Mouse (Mus musculus) hindbrain, embryonic 10.5 days (tissue): ENCODE results near the gene Krtap16-3. TPM values are rescaled to one million over a fixed set of nuclear protein-coding genes. Genes with fewer than 3 reads are reported as not detected.

Source experiments
- DNase-seq: peaks from one replicate; pipeline ENCODE4 v3.0.0-alpha.2; 2017; ENCODE audit warnings: low spot score
- H3K27ac ChIP-seq: fragments of 300-500 bp; sonication (generic); 2 replicates; pipeline ENCODE4 v1.5.1; 2016; ENCODE audit warnings: mild to moderate bottlenecking, moderate library complexity
- H3K27me3 ChIP-seq: fragments of 300-500 bp; sonication (generic); 2 replicates; pipeline ENCODE4 v1.6.1; 2016; ENCODE audit warnings: mild to moderate bottlenecking; ENCODE audit not compliant: poor library complexity, insufficient read depth, severe bottlenecking
- H3K36me3 ChIP-seq: fragments of 300-500 bp; sonication (generic); 2 replicates; pipeline ENCODE4 v1.6.1; 2016; ENCODE audit warnings: mild to moderate bottlenecking, moderate library complexity
- H3K4me1 ChIP-seq: fragments of 300-500 bp; sonication (generic); replicated peaks from 2 replicates; pipeline ENCODE4 v1.6.1; 2016; ENCODE audit warnings: mild to moderate bottlenecking
- H3K4me3 ChIP-seq: fragments of 300-500 bp; sonication (generic); 2 replicates; pipeline ENCODE4 v1.5.1; 2016; ENCODE audit warnings: mild to moderate bottlenecking, moderate library complexity
- H3K9me3 ChIP-seq: fragments of 300-500 bp; sonication (generic); 2 replicates; pipeline ENCODE4 v1.6.1; 2016; ENCODE audit warnings: mild to moderate bottlenecking, moderate library complexity
- WGBS: fragments of 180-500 bp; shearing (Covaris S2); methylation state at CpG from one replicate; pipeline ENCODE4 v1.1.7; 2016; 5-methylcytosine and 5-hydroxymethylcytosine counted together
- polyA plus RNA-seq: library from polyadenylated mRNA; unstranded; fragments of >200 nt; fragmentation: Nextera tagmentation; extraction: Ambion mirVana; gene quantifications from 2 replicates; pipeline ENCODE4 v1.2.1, GENCODE M21; 2016

Gene Krtap16-3
- polyA plus RNA-seq = not detected in 2 replicates

DNA sequence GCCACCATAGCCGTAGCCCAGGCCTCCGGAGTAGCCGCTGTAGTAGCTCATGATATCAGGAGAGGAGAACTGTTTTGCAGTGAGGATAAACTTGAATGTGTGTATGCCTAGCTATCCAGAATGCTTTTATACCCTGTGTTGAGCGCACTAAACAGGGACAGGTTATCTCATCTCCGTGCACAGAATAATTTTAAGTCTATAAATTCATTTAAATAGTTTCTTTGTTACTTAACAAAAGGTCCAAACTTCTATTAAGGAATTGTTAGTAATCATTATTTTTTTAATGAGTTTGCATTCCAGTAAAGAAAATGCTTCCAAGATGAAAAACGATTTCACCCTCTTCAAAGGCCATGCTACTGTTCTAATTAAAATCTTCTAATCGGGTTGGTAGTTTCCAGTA is at the start of gene Krtap16-3:
Gene Krtap16-3, minus strand, starts transcription at position 101 of the 400 bp plus-strand sequence.
- Histone ChIP-seq H3K27ac (no peak within 1 kb of the TSS), H3K36me3 (no peaks in the 10 kb centered on the region), H3K27me3 (no peaks in the 10 kb centered on the region), H3K4me1 (no peaks in the 10 kb centered on the region), H3K4me3 (no peak within 1 kb of the TSS), H3K9me3 (peaks cover 4% of the 10 kb centered on the region; the same call in 1 of the 2 replicates)
- no peak for DNase-seq
- WGBS = 93% methylated on average over 7 of the region's 7 CpGs

DNA sequence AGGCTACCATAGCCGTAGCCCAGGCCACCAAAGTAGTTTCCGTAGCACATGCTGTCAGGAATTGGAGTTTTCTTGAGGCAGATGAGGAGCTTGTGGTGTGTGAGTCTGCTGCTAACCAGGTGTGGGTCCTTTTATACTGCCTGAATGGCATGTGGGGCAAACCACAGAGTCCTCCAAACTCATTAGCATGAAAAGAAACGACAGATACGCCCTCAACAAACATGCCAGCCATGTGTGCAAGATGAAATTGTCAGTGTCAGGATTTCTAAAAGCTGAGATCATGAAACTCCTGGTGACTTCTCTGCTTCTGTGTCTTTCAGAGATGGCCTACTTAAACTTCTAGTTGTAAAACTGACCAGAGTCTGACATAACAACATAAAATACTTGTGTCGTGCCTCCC is 48.0 kb upstream of the Krtap16-3 start, which contains the start of gene Krtap22-2:
Gene Krtap22-2, minus strand, starts transcription at position 101 of the 400 bp plus-strand sequence.
- no peak within 1 kb of the TSS for H3K27ac ChIP-seq
- no peak for DNase-seq
- H3K4me3 ChIP-seq = no peak within 1 kb of the TSS
- no peaks in the 10 kb centered on the region for H3K9me3 ChIP-seq
- H3K4me1 ChIP-seq = no peaks in the 10 kb centered on the region
- H3K27me3 ChIP-seq = no peaks in the 10 kb centered on the region
- no peaks in the 10 kb centered on the region for H3K36me3 ChIP-seq
- WGBS = 82% methylated on average over 5 of the region's 5 CpGs

DNA sequence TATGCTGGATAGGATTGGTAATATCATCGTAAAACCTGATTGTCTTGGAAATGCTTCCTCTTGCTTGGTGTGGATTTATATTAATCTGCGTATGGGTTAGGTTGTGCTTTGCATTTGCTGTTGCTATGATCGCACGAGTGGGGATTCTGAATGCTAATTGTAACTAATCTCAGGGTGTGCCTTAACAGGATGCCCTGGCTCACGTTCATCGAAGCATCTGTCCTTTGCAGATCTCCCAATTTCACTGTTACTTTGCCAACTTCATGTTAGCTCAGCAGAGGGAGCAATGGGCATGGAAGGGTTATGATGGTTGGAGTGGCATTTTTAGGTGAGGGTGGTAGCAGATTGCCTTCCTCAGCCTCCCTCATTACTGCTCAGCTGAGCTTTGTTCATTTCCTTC is 21.6 kb downstream of the Krtap16-3 start:
- Histone ChIP-seq H3K27me3 (no peaks in the 10 kb centered on the region), H3K27ac (no peak overlapping the region), H3K4me3 (no peak overlapping the region), H3K9me3 (no peaks in the 10 kb centered on the region), H3K36me3 (no peaks in the 10 kb centered on the region), H3K4me1 (no peaks in the 10 kb centered on the region)
- WGBS = 91% methylated on average over 6 of the region's 6 CpGs
- no peak for DNase-seq

DNA sequence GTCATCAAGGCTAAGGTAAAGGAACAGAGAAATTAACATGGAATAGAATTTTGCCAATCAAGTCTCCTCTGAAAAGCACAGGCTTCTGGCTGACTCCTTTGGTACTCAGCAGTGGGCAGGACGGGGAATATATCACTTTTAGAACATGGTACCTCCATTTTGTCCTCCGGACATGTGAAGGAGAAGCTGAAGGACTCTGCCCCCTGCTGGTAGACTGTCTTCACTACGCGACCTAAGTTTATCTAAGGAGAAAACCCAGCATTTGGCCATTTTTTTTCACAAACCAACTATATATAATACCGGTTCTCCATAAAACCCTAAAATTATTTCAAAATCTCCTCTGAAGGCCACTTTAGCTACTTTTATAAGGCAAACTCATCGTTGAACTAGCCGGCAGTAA is 24.4 kb downstream of the Krtap16-3 start:
- H3K4me3 ChIP-seq = no peak overlapping the region
- peak; percentile 20 for DNase-seq
- no peaks in the 10 kb centered on the region for H3K36me3 ChIP-seq
- no peaks in the 10 kb centered on the region for H3K9me3 ChIP-seq
- no peak overlapping the region for H3K27ac ChIP-seq
- H3K27me3 ChIP-seq = no peaks in the 10 kb centered on the region
- WGBS = 75% methylated on average over 7 of the region's 7 CpGs
- no peaks in the 10 kb centered on the region for H3K4me1 ChIP-seq

DNA sequence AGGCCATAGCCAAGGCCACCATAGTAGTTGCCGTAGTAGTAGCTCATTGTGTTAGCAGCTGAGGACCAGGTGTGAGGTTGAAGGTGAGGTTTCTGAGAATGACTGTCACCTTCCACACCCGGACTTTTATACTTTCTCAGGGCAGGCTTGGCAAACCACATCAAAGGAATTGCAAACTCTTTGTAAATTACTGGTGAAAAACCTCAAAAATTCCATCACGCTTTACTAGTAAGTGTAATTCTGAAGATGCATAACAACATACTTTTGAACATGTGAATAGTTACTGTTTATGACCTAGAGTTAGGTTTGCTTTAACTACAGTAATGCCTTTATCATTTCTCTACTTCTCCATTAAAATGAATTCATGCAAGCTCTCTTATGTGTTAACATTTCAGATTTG is 30.5 kb downstream of the Krtap16-3 start, which contains the start of gene Krtap19-9b:
Gene Krtap19-9b, minus strand, starts transcription at position 101 of the 400 bp plus-strand sequence.
- H3K4me1 ChIP-seq = no peaks in the 10 kb centered on the region
- 93% methylated on average over 3 of the region's 3 CpGs for WGBS

More for the DNA sequence above, 30.5 kb downstream of the Krtap16-3 start, which contains the start of gene Krtap19-9b:
- Histone ChIP-seq H3K27ac (no peak within 1 kb of the TSS), H3K9me3 (no peaks in the 10 kb centered on the region), H3K27me3 (no peaks in the 10 kb centered on the region), H3K4me3 (no peak within 1 kb of the TSS), H3K36me3 (no peaks in the 10 kb centered on the region)
- DNase-seq = no peak

Other genes with a start within 250 kb of the Krtap16-3 start
- gene Krtap13-1, start 234.0 kb downstream of the Krtap16-3 start, polyA plus RNA-seq = not detected in 2 replicates
- gene Krtap13, start 211.2 kb downstream of the Krtap16-3 start, polyA plus RNA-seq = not detected in 2 replicates
- not detected in 2 replicates for gene 2310034C09Rik, start 204.0 kb downstream of the Krtap16-3 start, polyA plus RNA-seq
- gene 2310057N15Rik, start 188.7 kb downstream of the Krtap16-3 start, polyA plus RNA-seq = not detected in 2 replicates
- not detected in 2 replicates for gene Gm5965, start 185.0 kb downstream of the Krtap16-3 start, polyA plus RNA-seq
- not detected in 2 replicates for gene Gm20741, start 150.7 kb downstream of the Krtap16-3 start, polyA plus RNA-seq
- not detected in 2 replicates for gene Krtap15, start 142.7 kb downstream of the Krtap16-3 start, polyA plus RNA-seq
- not detected in 2 replicates for gene Krtap14, start 136.7 kb downstream of the Krtap16-3 start, polyA plus RNA-seq
- not detected in 2 replicates for gene Krtap19-1, start 93.5 kb downstream of the Krtap16-3 start, polyA plus RNA-seq
- gene Krtap19-2, start 88.6 kb downstream of the Krtap16-3 start, polyA plus RNA-seq = not detected in 2 replicates
- gene Krtap19-3, start 84.8 kb downstream of the Krtap16-3 start, polyA plus RNA-seq = not detected in 2 replicates
- gene Krtap19-4, start 77.8 kb downstream of the Krtap16-3 start, polyA plus RNA-seq = not detected in 2 replicates
- not detected in 2 replicates for gene Krtap19-5, start 66.4 kb downstream of the Krtap16-3 start, polyA plus RNA-seq
- not detected in 2 replicates for gene Krtap19-9b, start 30.6 kb downstream of the Krtap16-3 start, polyA plus RNA-seq
- not detected in 2 replicates for gene Krtap22-2, start 47.9 kb upstream of the Krtap16-3 start, polyA plus RNA-seq
- gene Gm10229, start 52.4 kb upstream of the Krtap16-3 start, polyA plus RNA-seq = not detected in 2 replicates
- not detected in 2 replicates for gene Krtap6-1, start 68.8 kb upstream of the Krtap16-3 start, polyA plus RNA-seq
- not detected in 2 replicates for gene Gm10228, start 78.6 kb upstream of the Krtap16-3 start, polyA plus RNA-seq
- not detected in 2 replicates for gene Krtap6-5, start 85.0 kb upstream of the Krtap16-3 start, polyA plus RNA-seq
- not detected in 2 replicates for gene 1110025L11Rik, start 101.1 kb upstream of the Krtap16-3 start, polyA plus RNA-seq
- not detected in 2 replicates for gene Krtap6-3, start 121.1 kb upstream of the Krtap16-3 start, polyA plus RNA-seq
- gene Gm6358, start 178.0 kb upstream of the Krtap16-3 start, polyA plus RNA-seq = not detected in 2 replicates
- gene Gm10061, start 188.2 kb upstream of the Krtap16-3 start, polyA plus RNA-seq = not detected in 2 replicates
- not detected in 2 replicates for gene Gm9789, start 195.1 kb upstream of the Krtap16-3 start, polyA plus RNA-seq
- not detected in 2 replicates for gene Gm7735, start 206.6 kb upstream of the Krtap16-3 start, polyA plus RNA-seq
- not detected in 2 replicates for gene 1110057P08Rik, start 211.9 kb upstream of the Krtap16-3 start, polyA plus RNA-seq
- not detected in 2 replicates for gene Krtap20-2, start 243.0 kb upstream of the Krtap16-3 start, polyA plus RNA-seq